Mouse (Mus musculus) adrenal gland, postnatal 10 days (tissue): ENCODE results near the gene Hebp1. TPM values are rescaled to one million over a fixed set of nuclear protein-coding genes. Genes with fewer than 3 reads are reported as not detected.
A peak's percentile ranks its signal among the peaks of the same experiment; 100 is the strongest.

Experiments used
- DNase-seq: peaks from one replicate; pipeline ENCODE4 v3.0.0; 2021; ENCODE audit warnings: mixed read lengths
- long read RNA-seq, 2 experiments: library from polyadenylated mRNA; stranded (forward); transcript quantifications; one replicate each; pipeline ENCODE4 v2.0.0; 2021
- total RNA-seq, 2 experiments: library from RNA; stranded (reverse); gene quantifications; 2 replicates each; pipeline ENCODE4 v1.2.3; 2021

Hebp1 gene
- total RNA-seq = 10 to 100 TPM; 47.4 to 58.4 TPM
- long read RNA-seq, experiment 1, transcript Hebp1-201 (4 exons, 1,058 nt) = major isoform, 25 of 42 reads
- long read RNA-seq, experiment 1, partial matches to known transcripts = 0 of 42 reads
- long read RNA-seq, experiment 1, other reads (novel, unspliced or antisense) = 17 of 42 reads
- long read RNA-seq, experiment 2, partial matches to known transcripts = 0 of 2 reads
- long read RNA-seq, experiment 2, other reads (novel, unspliced or antisense) = 0 of 2 reads

- peak; percentile 90 for DNase-seq
Measured at GRCm38 (mm10) chr6:135197921-135198532, at the start of gene Hebp1, which contains the start of gene Fam234b. TSS of gene Hebp1 (minus strand) at chr6:135198022. TSS of gene Fam234b (plus strand) at chr6:135197977.

GRCm38 (mm10) chr6:135245586-135245985 is 47.8 kb upstream of the Hebp1 start:
- DNase-seq = no peak

GRCm38 (mm10) chr6:135240361-135240760 is 42.5 kb upstream of the Hebp1 start:
- DNase-seq = no peak

- DNase-seq = no peak
Measured at GRCm38 (mm10) chr6:135238211-135238610, 40.4 kb upstream of the Hebp1 start.

DNA sequence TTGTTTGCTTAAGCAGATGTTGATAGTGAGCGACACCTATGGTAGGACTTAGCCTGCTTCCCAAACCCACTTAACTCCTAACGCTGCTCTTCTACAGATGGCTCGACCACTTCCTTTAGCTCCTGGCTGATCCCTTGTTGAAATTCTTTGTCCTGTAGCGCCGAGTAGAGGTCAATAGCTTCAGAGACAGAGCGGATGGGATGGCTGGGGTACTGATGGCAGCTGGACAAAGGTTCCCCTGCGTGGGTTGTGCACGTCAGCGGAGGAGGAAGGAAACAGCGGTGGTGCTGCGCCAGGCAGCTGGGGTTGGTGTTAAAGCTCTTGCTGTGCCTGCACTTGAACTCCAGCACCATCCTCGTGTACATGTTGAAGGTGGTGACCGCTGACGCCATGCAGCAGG is 39.5 kb upstream of the Hebp1 start:
- no peak for DNase-seq

DNA sequence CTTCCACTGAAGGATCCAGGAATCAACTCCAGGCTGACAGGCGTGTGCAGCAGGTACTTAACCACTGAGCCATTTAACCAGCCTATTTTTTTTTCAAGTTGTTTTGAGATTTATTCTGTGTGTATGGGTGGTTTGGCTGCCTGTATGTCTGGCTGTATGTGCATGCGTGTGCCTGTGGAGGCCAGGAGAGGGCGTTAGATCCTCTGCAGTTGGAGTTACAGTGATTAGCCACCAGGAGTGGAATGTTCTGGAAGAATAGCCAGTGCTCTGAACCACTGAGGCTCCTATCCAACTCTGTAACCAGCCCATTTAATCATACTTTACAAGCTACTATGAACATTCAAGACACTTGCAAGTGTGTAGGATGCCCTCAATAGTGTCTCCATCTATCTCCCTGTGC is 38.8 kb upstream of the Hebp1 start:
- DNase-seq = no peak

GRCm38 (mm10) chr6:135235742-135236141 is 37.9 kb upstream of the Hebp1 start:
- DNase-seq = no peak

DNA sequence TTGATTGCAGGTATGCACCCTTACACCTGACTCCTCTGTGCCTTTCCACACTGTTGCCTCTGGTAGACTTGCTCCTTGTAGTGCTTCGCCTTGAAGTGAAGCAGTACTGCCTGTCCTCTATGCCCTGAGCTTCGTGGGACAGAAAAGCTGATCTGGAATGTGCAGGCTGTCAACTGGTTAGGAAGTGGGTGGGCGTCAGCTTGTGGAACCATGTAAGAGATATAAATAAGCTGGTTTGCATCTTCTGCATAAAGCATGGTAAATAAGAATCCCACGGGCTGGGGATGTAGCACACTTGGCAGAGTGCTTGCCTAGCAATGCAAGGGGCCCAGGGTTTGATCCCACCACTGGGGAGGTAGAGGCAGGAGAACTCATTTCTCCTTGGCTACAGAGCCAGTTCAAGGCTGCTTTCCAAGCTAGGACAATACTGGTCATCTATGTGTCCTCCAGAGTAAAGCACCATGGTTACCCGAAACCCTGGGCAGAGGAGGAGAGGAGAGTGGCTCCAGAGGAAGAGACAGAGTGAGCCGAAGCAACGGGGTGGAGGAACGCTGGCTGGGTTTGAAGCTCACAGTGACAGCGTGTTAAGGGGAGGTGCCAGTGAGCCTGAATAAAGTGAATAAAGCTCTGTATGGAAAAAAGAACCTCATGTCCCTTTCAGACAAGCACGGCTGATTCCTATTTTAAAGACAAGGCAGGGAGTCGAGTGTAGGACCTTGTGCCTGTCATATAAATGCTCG is 34.8 kb upstream of the Hebp1 start:
- no peak for DNase-seq

DNA sequence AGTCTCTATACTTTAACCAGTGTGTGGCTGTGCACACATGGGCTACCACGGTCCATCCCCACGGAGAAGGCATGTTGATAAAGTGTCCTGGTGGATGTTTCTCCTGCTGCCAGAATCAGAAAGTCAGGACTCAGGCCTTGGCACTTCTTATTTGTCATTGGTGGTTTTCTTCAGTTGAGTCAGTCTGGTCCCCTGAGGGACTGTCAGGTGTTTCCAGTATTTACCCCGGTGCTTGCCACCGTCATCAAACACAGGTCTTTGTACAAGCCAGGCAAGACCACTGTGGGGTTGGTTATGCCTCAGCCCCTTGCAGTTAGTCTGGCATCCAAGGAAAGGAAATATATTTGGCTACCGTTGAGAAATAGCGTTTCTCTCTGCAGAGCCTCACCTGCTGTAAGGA is 32.8 kb upstream of the Hebp1 start:
- DNase-seq = no peak

DNA sequence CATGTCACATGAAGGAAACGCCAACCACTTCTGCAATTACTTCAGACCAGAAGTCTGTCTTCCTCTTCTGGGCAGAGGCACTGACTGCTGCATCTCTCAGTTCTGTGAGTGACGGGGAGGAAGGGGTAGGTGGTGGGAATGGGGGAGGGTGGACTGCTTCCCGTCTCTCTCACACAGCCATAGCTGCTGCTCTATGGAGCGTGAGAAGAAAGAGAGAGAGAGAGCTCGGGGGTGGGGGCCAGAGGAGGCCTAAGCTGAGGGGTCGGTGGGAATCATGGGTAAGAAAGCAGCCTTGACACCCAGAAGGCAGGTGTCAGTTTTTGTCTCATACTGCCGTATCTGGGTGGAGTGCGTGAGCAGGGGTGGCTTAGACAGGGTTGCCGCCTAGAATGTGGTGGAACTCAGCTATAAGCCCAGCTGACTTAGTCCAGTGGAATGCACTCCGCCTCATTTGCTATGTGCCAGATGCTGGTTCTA is 30.7 kb upstream of the Hebp1 start:
- no peak for DNase-seq

DNA sequence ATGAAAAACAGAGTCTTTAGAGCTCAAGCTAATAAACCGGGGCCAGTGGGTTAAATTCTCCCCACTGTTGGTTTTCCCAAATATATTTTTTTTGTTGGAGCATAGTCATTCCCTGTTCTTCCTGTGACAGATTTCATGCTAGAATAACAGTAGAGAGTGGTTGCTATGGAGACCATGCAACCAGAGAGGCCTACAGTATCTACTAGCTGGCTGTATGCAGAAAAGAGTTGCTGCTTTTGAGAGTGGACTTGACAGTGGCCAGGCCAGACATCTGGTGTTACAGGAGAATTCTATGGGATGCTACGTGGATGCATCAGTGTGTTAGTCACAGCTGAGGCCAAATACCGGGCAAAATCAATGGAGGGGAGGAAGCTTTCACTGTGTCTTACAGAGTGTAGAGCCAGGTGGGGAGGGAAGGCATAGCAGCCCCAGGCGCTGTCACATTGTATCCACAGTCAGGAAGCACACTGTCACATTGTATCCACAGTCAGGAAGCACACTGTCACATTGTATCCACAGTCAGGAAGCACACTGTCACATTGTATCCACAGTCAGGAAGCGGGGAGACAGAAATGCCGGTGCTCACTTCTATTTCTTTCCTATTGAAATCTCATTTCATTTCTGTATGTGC is 26.1 kb upstream of the Hebp1 start:
- DNase-seq = no peak

DNA sequence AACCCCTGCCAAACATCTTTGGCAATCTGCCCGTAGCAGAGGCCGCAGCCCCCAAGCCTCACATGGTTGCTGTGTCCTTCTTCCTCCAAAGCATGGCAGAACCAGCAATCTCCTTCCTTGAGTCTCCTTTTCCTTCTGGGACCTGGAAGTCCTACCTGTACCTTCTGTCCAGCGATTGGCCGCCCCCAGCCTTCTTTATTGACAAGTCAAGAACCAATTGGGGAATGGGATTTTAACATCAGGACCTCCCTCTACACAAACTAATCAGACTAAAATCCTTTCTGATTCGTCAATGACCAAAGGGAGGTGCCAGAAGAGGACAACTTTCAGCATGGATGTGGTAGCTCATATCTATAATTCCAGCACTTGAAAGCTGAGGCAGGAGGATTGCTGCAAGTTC is 22.1 kb upstream of the Hebp1 start:
- no peak for DNase-seq

DNA sequence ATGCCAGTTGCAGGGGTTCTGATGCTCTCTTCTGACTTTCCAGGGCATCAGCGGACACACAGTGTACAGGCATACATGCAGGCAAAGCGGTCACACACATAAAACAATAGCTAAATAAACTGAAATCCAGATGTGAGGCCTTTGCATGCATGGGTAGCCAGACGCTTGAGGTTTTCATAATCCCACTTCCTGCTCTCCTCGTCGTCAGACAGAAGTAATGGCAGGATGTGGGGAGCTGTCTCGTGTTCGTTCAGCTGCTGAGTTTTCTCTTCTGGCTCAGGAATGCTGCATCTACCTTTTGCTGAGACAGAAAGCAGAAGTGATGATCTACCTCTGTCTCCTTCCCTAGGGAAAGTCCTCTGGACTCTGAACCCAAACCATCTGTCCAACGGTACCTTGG is 20.5 kb upstream of the Hebp1 start:
- no peak for DNase-seq

DNA sequence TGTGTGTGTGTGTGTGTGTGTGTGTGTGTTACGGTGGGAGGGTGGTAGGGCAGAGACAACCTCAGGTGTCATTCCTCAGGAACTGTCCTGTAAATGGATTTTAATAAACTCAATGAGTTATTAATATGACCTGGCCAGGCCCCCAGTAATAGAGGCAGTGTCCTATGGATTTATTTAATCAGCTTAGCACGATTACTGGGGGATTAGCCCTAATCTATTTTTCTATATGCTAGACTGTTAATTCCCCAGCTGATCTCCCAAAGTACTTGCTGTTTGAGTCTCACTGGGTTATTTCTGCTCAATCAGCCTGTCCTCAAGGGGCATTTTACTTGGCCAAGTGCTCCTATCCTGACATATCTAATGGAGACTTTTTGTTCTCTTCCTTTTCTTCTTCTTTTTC is 14.8 kb upstream of the Hebp1 start:
- DNase-seq = no peak

GRCm38 (mm10) chr6:135211169-135211568 is 13.3 kb upstream of the Hebp1 start:
- no peak for DNase-seq

GRCm38 (mm10) chr6:135206909-135207308 is 9.1 kb upstream of the Hebp1 start:
- DNase-seq = no peak

DNA sequence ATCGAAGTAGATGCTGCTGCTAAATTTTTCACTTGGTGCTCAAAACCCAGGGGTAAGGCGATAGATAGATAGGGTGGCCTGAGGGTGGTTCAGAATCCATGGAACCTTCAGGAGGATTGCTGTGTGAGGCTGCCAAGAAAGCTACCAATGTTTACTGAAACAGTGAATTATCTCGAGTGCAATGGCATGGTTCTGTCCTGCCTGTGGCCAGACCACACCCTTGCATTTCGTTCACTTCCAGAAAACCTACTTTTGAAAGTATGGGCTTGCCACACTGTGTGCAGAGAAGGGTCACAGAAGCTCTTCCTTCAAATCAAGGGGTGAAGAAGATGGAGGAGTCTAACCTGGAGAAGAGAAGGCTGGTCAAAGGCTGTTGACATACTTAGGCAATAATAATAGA is 8.0 kb upstream of the Hebp1 start:
- DNase-seq = no peak

GRCm38 (mm10) chr6:135204869-135205268 is 7.0 kb upstream of the Hebp1 start:
- DNase-seq = no peak

DNA sequence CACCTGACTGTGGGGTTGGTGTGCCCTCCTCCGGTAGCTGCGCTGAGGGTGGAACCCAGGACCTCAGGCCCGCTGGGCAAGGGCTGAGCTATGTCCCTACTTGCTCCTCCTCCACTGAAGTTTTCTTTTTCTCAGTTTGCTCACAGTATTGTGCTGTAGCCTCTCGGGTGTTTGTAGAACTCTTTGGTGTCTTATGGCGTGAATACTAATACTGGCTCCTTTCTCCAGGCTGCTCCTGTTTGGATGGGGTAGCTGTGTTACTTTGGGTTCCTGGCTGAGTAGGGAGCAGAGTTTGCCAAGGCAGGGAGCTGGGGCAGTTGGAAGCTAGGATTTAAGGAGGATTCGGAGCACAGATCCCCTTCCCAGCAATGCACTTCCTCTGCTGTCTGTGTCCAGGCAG is 5.9 kb upstream of the Hebp1 start:
- no peak for DNase-seq

DNA sequence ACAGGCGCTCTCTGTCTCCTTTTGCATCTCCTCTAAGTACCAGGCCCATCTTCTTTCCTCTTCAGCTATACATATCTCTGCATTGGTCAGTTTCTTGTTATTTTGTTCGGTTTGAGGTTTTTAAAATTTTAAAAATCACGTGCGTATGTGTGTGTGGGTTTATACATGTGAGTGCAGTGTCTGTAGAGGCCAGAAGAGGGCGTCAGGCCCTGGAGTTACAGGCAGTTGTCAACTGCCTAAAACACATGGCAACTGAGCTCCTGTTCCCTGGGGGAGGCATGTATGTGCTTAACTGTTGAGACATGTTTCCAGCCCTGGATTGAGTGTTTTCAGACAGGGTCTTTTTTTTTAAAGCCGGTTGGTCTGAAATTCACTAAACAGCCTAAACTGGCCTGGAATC is 4.8 kb upstream of the Hebp1 start:
- no peak for DNase-seq

- no peak for DNase-seq
Measured at GRCm38 (mm10) chr6:135200122-135200957, 2.5 kb upstream of the Hebp1 start.

DNA sequence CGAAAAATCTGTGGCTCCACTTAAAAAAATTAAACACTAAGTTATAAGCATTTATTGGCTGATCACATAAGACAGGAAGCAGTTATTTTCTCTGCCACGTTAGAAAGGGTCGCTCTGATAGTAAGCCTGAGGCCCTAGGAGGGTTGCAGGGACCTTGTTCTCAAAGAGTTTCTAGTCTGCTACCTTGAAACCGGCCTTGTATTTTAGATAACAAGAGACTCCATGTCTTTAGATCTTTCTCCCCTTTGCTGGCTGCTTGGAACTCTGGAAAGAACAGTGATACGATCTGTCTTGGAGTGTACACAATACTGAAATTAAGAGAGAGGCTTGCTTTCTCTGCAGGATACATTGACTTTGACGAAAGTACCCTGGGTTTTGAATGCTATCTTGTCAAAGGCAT is 904 bp upstream of the Hebp1 start:
- DNase-seq = no peak
